In genomic region chr4:132973186-132973585, GRCm38 (mm10) we compare ENCODE assay signal across 26 mouse cellular contexts. TPM values are rescaled to one million over a fixed set of nuclear protein-coding genes. Genes with fewer than 3 reads are reported as not detected.
DNase-seq lines count a peak whose midpoint lies in the region; ATAC-seq and TF ChIP-seq lines count a peak whose summit lies in the region.
"Had no signal": no experiment of that assay in that cellular context is flagged by ENCODE, and none has a peak within 500 bp of the region (broad histone marks: within the 10 kb centered on the region; RNA-seq: fewer than 3 reads in every experiment).

No protein-coding gene starts in this region.

- H3K36me3 ChIP-seq in hindbrain, postnatal 0 days (ENCODE audit: insufficient read depth, low read length), result no peaks in the 10 kb centered on the region
- H3K36me3 ChIP-seq in hindbrain, embryonic 16.5 days (ENCODE audit: control insufficient read depth, insufficient read depth, low read length), result no peaks in the 10 kb centered on the region
- H3K36me3 ChIP-seq in midbrain, postnatal 0 days (ENCODE audit: insufficient read depth, low read length), result no peaks in the 10 kb centered on the region
- no peaks in the 10 kb centered on the region for H3K36me3 ChIP-seq in midbrain, embryonic 11.5 days (ENCODE audit: control insufficient read depth, insufficient read depth, low read length)
- H3K36me3 ChIP-seq: embryonic facial prominence, embryonic 13.5 days; forebrain, embryonic 10.5 days; G1E; heart, embryonic 12.5 days; hindbrain, embryonic 13.5 days; limb, embryonic 12.5 days; lung, embryonic 15.5 days; neural tube, embryonic 13.5 days had no signal

- peaks cover 19% of the 10 kb centered on the region for H3K4me1 ChIP-seq in hindbrain, postnatal 0 days (ENCODE audit: insufficient read depth, low read length)
- peaks cover 20% of the 10 kb centered on the region for H3K4me1 ChIP-seq in hindbrain, embryonic 16.5 days (ENCODE audit: control insufficient read depth, insufficient read depth, low read depth, low read length)
- peaks cover 9% of the 10 kb centered on the region; the same call in 1 of the 2 replicates for H3K4me1 ChIP-seq in midbrain, postnatal 0 days (ENCODE audit: insufficient read depth, low read length)
- H3K4me1 ChIP-seq in midbrain, embryonic 11.5 days (ENCODE audit: control insufficient read depth, insufficient read depth, low read length), result peaks cover 18% of the 10 kb centered on the region

- H3K27ac ChIP-seq in hindbrain, postnatal 0 days, result no peak overlapping the region
- H3K27ac ChIP-seq in hindbrain, embryonic 16.5 days (ENCODE audit: low read depth, low read length), result no peak overlapping the region
- no peak overlapping the region for H3K27ac ChIP-seq in midbrain, postnatal 0 days (ENCODE audit: low read depth, low read length)
- no peak overlapping the region for H3K27ac ChIP-seq in midbrain, embryonic 11.5 days (ENCODE audit: low read depth, low read length)
- H3K27ac ChIP-seq: embryonic facial prominence, embryonic 13.5 days; heart, adult 2 months; hindbrain, embryonic 13.5 days; kidney, postnatal 0 days; limb, embryonic 12.5 days; lung, embryonic 15.5 days; neural tube, embryonic 13.5 days had no signal

- H3K4me3 ChIP-seq in hindbrain, postnatal 0 days (ENCODE audit: low read length), result no peak overlapping the region
- H3K4me3 ChIP-seq in hindbrain, embryonic 16.5 days (ENCODE audit: low read length), result no peak overlapping the region
- H3K4me3 ChIP-seq in midbrain, postnatal 0 days (ENCODE audit: low read depth, low read length), result no peak overlapping the region
- no peak overlapping the region for H3K4me3 ChIP-seq in midbrain, embryonic 11.5 days (ENCODE audit: low read depth, low read length)
- H3K4me3 ChIP-seq: heart, adult 2 months; heart, embryonic 12.5 days; hindbrain, embryonic 13.5 days; limb, embryonic 12.5 days; lung, embryonic 15.5 days; neural tube, embryonic 13.5 days had no signal

- no peaks in the 10 kb centered on the region for H3K27me3 ChIP-seq in hindbrain, postnatal 0 days (ENCODE audit: insufficient read depth, low read length)
- peaks cover 10% of the 10 kb centered on the region; the same call in 1 of the 2 replicates for H3K27me3 ChIP-seq in hindbrain, embryonic 16.5 days (replicated peaks; ENCODE audit: control insufficient read depth, insufficient read depth, low read length)
- H3K27me3 ChIP-seq in midbrain, postnatal 0 days (ENCODE audit: insufficient read depth, low read length), result 0 out of 2 replicates have a peak, but pooled peaks cover 3% of the 10 kb centered on the region
- peaks cover 27% of the 10 kb centered on the region for H3K27me3 ChIP-seq in midbrain, embryonic 11.5 days (ENCODE audit: control insufficient read depth, insufficient read depth, low read length)
- H3K27me3 ChIP-seq: CH12.LX had no signal

- DNase-seq in hindbrain, postnatal 0 days (ENCODE audit: low spot score), result no peak
- DNase-seq in midbrain, postnatal 0 days (ENCODE audit: low spot score), result no peak
- no peak for DNase-seq in midbrain, embryonic 11.5 days (ENCODE audit: low spot score, missing footprints)
- no peak for DNase-seq in layer of hippocampus, postnatal 14 days (ENCODE audit: low spot score in 2 of 2)
- DNase-seq in ovary, adult 18-20 months (ENCODE audit: low spot score), result no peak
- DNase-seq: adrenal gland, postnatal 10 days; cerebellum, adult 11-12 months; cerebellum, adult 9-11 months; embryo, embryonic 11 days; forebrain, postnatal 0 days; heart, postnatal 4 days; kidney, postnatal 4 days had no signal

- 42% methylated on average over 8 of the region's 8 CpGs for WGBS in hindbrain, postnatal 0 days
- WGBS in hindbrain, embryonic 16.5 days, result 37% methylated on average over 8 of the region's 8 CpGs
- WGBS in midbrain, postnatal 0 days, result 33% methylated on average over 8 of the region's 8 CpGs
- WGBS in midbrain, embryonic 11.5 days, result 41% methylated on average over 8 of the region's 8 CpGs

- no peak overlapping the region for H3K4me2 ChIP-seq in hindbrain, postnatal 0 days (ENCODE audit: low read depth, low read length)
- no peak overlapping the region for H3K4me2 ChIP-seq in hindbrain, embryonic 16.5 days (ENCODE audit: low read length)
- H3K4me2 ChIP-seq in midbrain, postnatal 0 days (ENCODE audit: low read depth, low read length, poor library complexity, severe bottlenecking), result no peak overlapping the region
- H3K4me2 ChIP-seq in midbrain, embryonic 11.5 days, result no peak overlapping the region
- H3K4me2 ChIP-seq: hindbrain, embryonic 13.5 days; neural tube, embryonic 13.5 days had no signal

- no peak overlapping the region for H3K9ac ChIP-seq in hindbrain, postnatal 0 days (replicated peaks; ENCODE audit: low read length)
- H3K9ac ChIP-seq in hindbrain, embryonic 16.5 days (ENCODE audit: low read depth, low read length), result no peak overlapping the region
- H3K9ac ChIP-seq in midbrain, postnatal 0 days (replicated peaks; ENCODE audit: low read length, poor library complexity, severe bottlenecking), result 0 out of 2 replicates have a peak overlapping the region, but pooled peaks have one; percentile 24
- no peak overlapping the region for H3K9ac ChIP-seq in midbrain, embryonic 11.5 days (ENCODE audit: low read length)
- H3K9ac ChIP-seq: embryonic facial prominence, embryonic 13.5 days; forebrain, postnatal 0 days; heart, embryonic 12.5 days; hindbrain, embryonic 13.5 days; limb, embryonic 12.5 days; lung, embryonic 15.5 days; neural tube, embryonic 13.5 days had no signal

- peak; percentile 35; the same call in 1 of the 2 replicates for ATAC-seq in hindbrain, postnatal 0 days
- no peak for ATAC-seq in hindbrain, embryonic 16.5 days
- ATAC-seq in midbrain, postnatal 0 days (ENCODE audit: low FRiP score), result no peak
- ATAC-seq in midbrain, embryonic 11.5 days (ENCODE audit: low FRiP score), result no peak
- ATAC-seq in activated CD4-positive, CD25-positive, alpha-beta regulatory T cell, adult 4 months, result peak; percentile 6
- ATAC-seq: forebrain, postnatal 0 days had no signal

- H3K9me3 ChIP-seq in hindbrain, postnatal 0 days (ENCODE audit: low read length), result no peaks in the 10 kb centered on the region
- no peaks in the 10 kb centered on the region for H3K9me3 ChIP-seq in hindbrain, embryonic 16.5 days (ENCODE audit: control insufficient read depth, low read length)
- no peaks in the 10 kb centered on the region for H3K9me3 ChIP-seq in midbrain, postnatal 0 days (ENCODE audit: low read length)
- H3K9me3 ChIP-seq in midbrain, embryonic 11.5 days (ENCODE audit: control insufficient read depth, low read length), result no peaks in the 10 kb centered on the region
- H3K9me3 ChIP-seq: embryonic facial prominence, embryonic 13.5 days; forebrain, embryonic 10.5 days; G1E; heart, embryonic 12.5 days; hindbrain, embryonic 13.5 days; limb, embryonic 12.5 days; lung, embryonic 15.5 days; neural tube, embryonic 13.5 days had no signal

- no peak for TF ChIP-seq CTCF in hindbrain, postnatal 0 days (IDR thresholded peaks at IDR 0.05; ENCODE audit: low read depth)
- TF ChIP-seq CTCF in midbrain, postnatal 0 days (IDR thresholded peaks at IDR 0.05), result no peak

RNA-seq across cellular contexts. Expression of gene Fgr, which starts 0.7 kb away (rescaled TPM):
- total RNA-seq in hindbrain, postnatal 0 days (2014; rRNA removed), result 0.07 and 0.73 TPM in 2 replicates
- 0.19 and 0.39 TPM in 2 replicates for polyA plus RNA-seq in hindbrain, postnatal 0 days (2015; fragmentation: Nextera tagmentation; extraction: Ambion mirVana)
- polyA plus RNA-seq in hindbrain, embryonic 16.5 days (2015; fragmentation: Nextera tagmentation; extraction: Ambion mirVana), result 0.16 and 0.23 TPM in 2 replicates
- total RNA-seq in midbrain, postnatal 0 days (2014; rRNA removed), result 0.33 and 0.47 TPM in 2 replicates
- polyA plus RNA-seq in midbrain, postnatal 0 days (2015; fragmentation: Nextera tagmentation; extraction: Ambion mirVana), result 0.19 TPM in 1 of 2 replicates, not detected in the other
- polyA plus RNA-seq in midbrain, embryonic 11.5 days (2014; fragmentation: Nextera tagmentation; extraction: Ambion mirVana), result not detected in 2 replicates
- polyA plus RNA-seq in activated CD4-positive, CD25-positive, alpha-beta regulatory T cell, adult 4 months (2017; shearing (Covaris generic)), result 1 to 10 TPM; 4.2 TPM
- total RNA-seq in layer of hippocampus, postnatal 14 days (2021), result not detected
- total RNA-seq: forebrain, postnatal 0 days; gastrocnemius, adult 8-10 months had no signal
- polyA plus RNA-seq: G1E; hindbrain, embryonic 13.5 days; neural tube, embryonic 13.5 days had no signal

RNA-seq across cellular contexts. Expression of gene Ahdc1, which starts 37.9 kb away (rescaled TPM):
- 88.2 and 106 TPM in 2 replicates for total RNA-seq in hindbrain, postnatal 0 days (2014; rRNA removed)
- polyA plus RNA-seq in hindbrain, postnatal 0 days (2015; fragmentation: Nextera tagmentation; extraction: Ambion mirVana), result 9.7 and 10.8 TPM in 2 replicates
- polyA plus RNA-seq in hindbrain, embryonic 16.5 days (2015; fragmentation: Nextera tagmentation; extraction: Ambion mirVana), result 10.4 and 11.6 TPM in 2 replicates
- total RNA-seq in midbrain, postnatal 0 days (2014; rRNA removed), result 105 and 115 TPM in 2 replicates
- 9.2 and 11.0 TPM in 2 replicates for polyA plus RNA-seq in midbrain, postnatal 0 days (2015; fragmentation: Nextera tagmentation; extraction: Ambion mirVana)
- 4.9 and 5.3 TPM in 2 replicates for polyA plus RNA-seq in midbrain, embryonic 11.5 days (2014; fragmentation: Nextera tagmentation; extraction: Ambion mirVana)
- polyA plus RNA-seq in activated CD4-positive, CD25-positive, alpha-beta regulatory T cell, adult 4 months (2017; shearing (Covaris generic)), result 1 to 10 TPM; 2.1 TPM
- 10 to 100 TPM; 88.6 to 96.3 TPM for total RNA-seq in layer of hippocampus, postnatal 14 days (2021)

RNA-seq across cellular contexts. Expression of gene Fam76a, which starts 50.8 kb away (rescaled TPM):
- total RNA-seq in hindbrain, postnatal 0 days (2014; rRNA removed), result 17.3 and 18.4 TPM in 2 replicates
- 28.3 and 34.5 TPM in 2 replicates for polyA plus RNA-seq in hindbrain, postnatal 0 days (2015; fragmentation: Nextera tagmentation; extraction: Ambion mirVana)
- polyA plus RNA-seq in hindbrain, embryonic 16.5 days (2015; fragmentation: Nextera tagmentation; extraction: Ambion mirVana), result 33.5 and 40.6 TPM in 2 replicates
- 16.6 and 21.0 TPM in 2 replicates for total RNA-seq in midbrain, postnatal 0 days (2014; rRNA removed)
- 31.0 and 38.2 TPM in 2 replicates for polyA plus RNA-seq in midbrain, postnatal 0 days (2015; fragmentation: Nextera tagmentation; extraction: Ambion mirVana)
- polyA plus RNA-seq in midbrain, embryonic 11.5 days (2014; fragmentation: Nextera tagmentation; extraction: Ambion mirVana), result 30.1 and 31.7 TPM in 2 replicates
- polyA plus RNA-seq in activated CD4-positive, CD25-positive, alpha-beta regulatory T cell, adult 4 months (2017; shearing (Covaris generic)), result 10 to 100 TPM; 17.3 to 19.3 TPM
- total RNA-seq in layer of hippocampus, postnatal 14 days (2021), result 10 to 100 TPM; 32.4 to 34.6 TPM

Comparison
In these comparisons a context has a peak if more than half of its experiments do, and no peak if none do; other contexts are left out.
1. ATAC-seq: peak in hindbrain, postnatal 0 days (single experiment) and activated CD4-positive, CD25-positive, alpha-beta regulatory T cell, adult 4 months (single experiment); none in hindbrain, embryonic 16.5 days (single experiment), midbrain, postnatal 0 days (single experiment) and midbrain, embryonic 11.5 days (single experiment).